ENCODE assay signal across 7 mouse cellular contexts in genomic region chr19:46055752-46056387, GRCm38 (mm10). TPM values are rescaled to one million over a fixed set of nuclear protein-coding genes. Genes with fewer than 3 reads are reported as not detected.
DNase-seq lines count a peak whose midpoint lies in the region; ATAC-seq lines count a peak whose summit lies in the region.

No protein-coding gene starts in this region.

- WGBS in lung, embryonic 16.5 days = 1% methylated on average over 11 of the region's 11 CpGs
- WGBS in embryonic facial prominence, embryonic 15.5 days = 1% methylated on average over 11 of the region's 11 CpGs
- whole genome bisulfite sequencing in midbrain, embryonic 14.5 days = under 1% methylated on average over 11 of the region's 11 CpGs

- peak overlapping the region; percentile 31 for H3K9ac ChIP-seq in lung, embryonic 16.5 days (ENCODE audit: low read length)
- peak overlapping the region; percentile 60; the same call in 1 of the 2 replicates for H3K9ac ChIP-seq in embryonic facial prominence, embryonic 15.5 days
- H3K9ac ChIP-seq in midbrain, embryonic 14.5 days (replicated peaks; ENCODE audit: low read length) = no peak overlapping the region

- ATAC-seq in lung, embryonic 16.5 days (ENCODE audit: low read depth) = peak; percentile 76
- ATAC-seq in embryonic facial prominence, embryonic 15.5 days (ENCODE audit: insufficient number of reproducible peaks, low FRiP score, low TSS enrichment, low read depth) = peak; percentile 83
- peak; percentile 76 for ATAC-seq in inflammation-experienced regulatory T-cells, adult 6 months
- ATAC-seq in midbrain, embryonic 14.5 days (ENCODE audit: low FRiP score, low TSS enrichment) = peak; percentile 85

- H3K27me3 ChIP-seq in lung, embryonic 16.5 days (ENCODE audit: control insufficient read depth, insufficient read depth, low read depth, low read length) = no peaks in the 10 kb centered on the region
- no peaks in the 10 kb centered on the region for H3K27me3 ChIP-seq in embryonic facial prominence, embryonic 15.5 days
- no peaks in the 10 kb centered on the region for H3K27me3 ChIP-seq in midbrain, embryonic 14.5 days (ENCODE audit: control insufficient read depth, insufficient read depth, low read length)

- H3K4me1 ChIP-seq in lung, embryonic 16.5 days (replicated peaks; ENCODE audit: control insufficient read depth, insufficient read depth, low read length) = peaks cover 7% of the 10 kb centered on the region
- peaks cover 13% of the 10 kb centered on the region for H3K4me1 ChIP-seq in embryonic facial prominence, embryonic 15.5 days
- H3K4me1 ChIP-seq in midbrain, embryonic 14.5 days (ENCODE audit: control insufficient read depth, insufficient read depth, low read length) = peaks cover 10% of the 10 kb centered on the region

- peak overlapping the region; percentile 16; the same call in 1 of the 2 replicates for H3K27ac ChIP-seq in lung, embryonic 16.5 days (ENCODE audit: low read length)
- peak overlapping the region; percentile 97 for H3K27ac ChIP-seq in embryonic facial prominence, embryonic 15.5 days (replicated peaks)
- H3K27ac ChIP-seq in midbrain, embryonic 14.5 days (replicated peaks; ENCODE audit: low read depth, low read length) = no peak overlapping the region

- no peak for DNase-seq in lung, postnatal 25 days (ENCODE audit: low spot score)
- no peak for DNase-seq in midbrain, embryonic 14.5 days
- no peak for DNase-seq in left cerebral cortex, adult 9 months (ENCODE audit: low spot score in 2 of 2)
- no peak for DNase-seq in gastrocnemius, postnatal 25 days

- peak overlapping the region; percentile 58 for H3K4me2 ChIP-seq in lung, embryonic 16.5 days (ENCODE audit: low read depth, low read length)
- H3K4me2 ChIP-seq in embryonic facial prominence, embryonic 15.5 days (replicated peaks) = peak overlapping the region; percentile 79
- H3K4me2 ChIP-seq in midbrain, embryonic 14.5 days (ENCODE audit: low read length) = peak overlapping the region; percentile 89

- peak overlapping the region; percentile 81 for H3K4me3 ChIP-seq in lung, embryonic 16.5 days (ENCODE audit: low read length)
- peak overlapping the region; percentile 66 for H3K4me3 ChIP-seq in embryonic facial prominence, embryonic 15.5 days (replicated peaks)
- peak overlapping the region; percentile 82 for H3K4me3 ChIP-seq in midbrain, embryonic 14.5 days (replicated peaks; ENCODE audit: low read depth, low read length)

- H3K36me3 ChIP-seq in lung, embryonic 16.5 days (ENCODE audit: control insufficient read depth, insufficient read depth, low read length) = no peaks in the 10 kb centered on the region
- H3K36me3 ChIP-seq in embryonic facial prominence, embryonic 15.5 days = 0 out of 2 replicates have a peak, but pooled peaks cover 2% of the 10 kb centered on the region
- H3K36me3 ChIP-seq in midbrain, embryonic 14.5 days (ENCODE audit: control insufficient read depth, insufficient read depth, low read length) = no peaks in the 10 kb centered on the region

- H3K9me3 ChIP-seq in lung, embryonic 16.5 days (ENCODE audit: control insufficient read depth, low read length) = no peaks in the 10 kb centered on the region
- no peaks in the 10 kb centered on the region for H3K9me3 ChIP-seq in embryonic facial prominence, embryonic 15.5 days (replicated peaks)
- no peaks in the 10 kb centered on the region for H3K9me3 ChIP-seq in midbrain, embryonic 14.5 days (ENCODE audit: control insufficient read depth, low read length)

RNA-seq across cellular contexts. Expression of gene Ldb1, which starts 10.9 kb away (rescaled TPM):
- 55.3 and 70.7 TPM in 2 replicates for polyA plus RNA-seq in lung, embryonic 16.5 days (2015; fragmentation: Nextera tagmentation; extraction: Ambion mirVana)
- 114 and 120 TPM in 2 replicates for polyA plus RNA-seq in embryonic facial prominence, embryonic 15.5 days (2015; fragmentation: Nextera tagmentation; extraction: Ambion mirVana)
- 10 to 100 TPM; 28.4 to 51.7 (median 49.6) TPM for polyA plus RNA-seq in inflammation-experienced regulatory T-cells, adult 6 months (2017; shearing (Covaris generic))
- 116 and 145 TPM in 2 replicates for polyA plus RNA-seq in midbrain, embryonic 14.5 days (2014; fragmentation: Nextera tagmentation; extraction: Ambion mirVana)
- 10 to 100 TPM; 15.5 to 16.5 TPM for total RNA-seq in gastrocnemius, postnatal 25 days (2021)

RNA-seq across cellular contexts. Expression of gene Pprc1, which starts 11.2 kb away (rescaled TPM):
- polyA plus RNA-seq in lung, embryonic 16.5 days (2015; fragmentation: Nextera tagmentation; extraction: Ambion mirVana) = 24.4 and 27.0 TPM in 2 replicates
- 37.0 and 38.3 TPM in 2 replicates for polyA plus RNA-seq in embryonic facial prominence, embryonic 15.5 days (2015; fragmentation: Nextera tagmentation; extraction: Ambion mirVana)
- 10 to 100 TPM; 10.4 to 20.5 (median 20.3) TPM for polyA plus RNA-seq in inflammation-experienced regulatory T-cells, adult 6 months (2017; shearing (Covaris generic))
- polyA plus RNA-seq in midbrain, embryonic 14.5 days (2014; fragmentation: Nextera tagmentation; extraction: Ambion mirVana) = 21.1 and 21.5 TPM in 2 replicates
- total RNA-seq in gastrocnemius, postnatal 25 days (2021) = 10 to 100 TPM; 12.5 to 13.7 TPM

RNA-seq across cellular contexts. Expression of gene Nolc1, which starts 19.8 kb away (rescaled TPM):
- 59.2 and 66.2 TPM in 2 replicates for polyA plus RNA-seq in lung, embryonic 16.5 days (2015; fragmentation: Nextera tagmentation; extraction: Ambion mirVana)
- polyA plus RNA-seq in embryonic facial prominence, embryonic 15.5 days (2015; fragmentation: Nextera tagmentation; extraction: Ambion mirVana) = 74.1 and 76.9 TPM in 2 replicates
- polyA plus RNA-seq in inflammation-experienced regulatory T-cells, adult 6 months (2017; shearing (Covaris generic)) = 10 to 100 TPM; 53.4 to 77.2 (median 65.0) TPM
- polyA plus RNA-seq in midbrain, embryonic 14.5 days (2014; fragmentation: Nextera tagmentation; extraction: Ambion mirVana) = 54.1 and 74.4 TPM in 2 replicates
- 10 to 100 TPM; 15.0 to 19.7 TPM for total RNA-seq in gastrocnemius, postnatal 25 days (2021)

RNA-seq across cellular contexts. Expression of gene Hps6, which starts 52.6 kb away (rescaled TPM):
- 10.2 and 11.1 TPM in 2 replicates for polyA plus RNA-seq in lung, embryonic 16.5 days (2015; fragmentation: Nextera tagmentation; extraction: Ambion mirVana)
- 8.7 and 10.1 TPM in 2 replicates for polyA plus RNA-seq in embryonic facial prominence, embryonic 15.5 days (2015; fragmentation: Nextera tagmentation; extraction: Ambion mirVana)
- 1 to 10 TPM; 1.3 to 3.1 (median 2.6) TPM for polyA plus RNA-seq in inflammation-experienced regulatory T-cells, adult 6 months (2017; shearing (Covaris generic))
- polyA plus RNA-seq in midbrain, embryonic 14.5 days (2014; fragmentation: Nextera tagmentation; extraction: Ambion mirVana) = 1.4 and 1.5 TPM in 2 replicates
- 1 to 10 TPM; 2.7 to 3.9 TPM for total RNA-seq in gastrocnemius, postnatal 25 days (2021)

RNA-seq across cellular contexts. Expression of gene Armh3, which starts 57.6 kb away (rescaled TPM):
- polyA plus RNA-seq in lung, embryonic 16.5 days (2015; fragmentation: Nextera tagmentation; extraction: Ambion mirVana) = 16.9 and 18.0 TPM in 2 replicates
- 16.6 and 20.5 TPM in 2 replicates for polyA plus RNA-seq in embryonic facial prominence, embryonic 15.5 days (2015; fragmentation: Nextera tagmentation; extraction: Ambion mirVana)
- 10 to 100 TPM in 1 of 3 experiments, 1 to 10 TPM in 2; 8.0 to 10.9 (median 9.5) TPM for polyA plus RNA-seq in inflammation-experienced regulatory T-cells, adult 6 months (2017; shearing (Covaris generic))
- polyA plus RNA-seq in midbrain, embryonic 14.5 days (2014; fragmentation: Nextera tagmentation; extraction: Ambion mirVana) = 18.6 and 21.8 TPM in 2 replicates
- 10 to 100 TPM; 10.2 TPM for total RNA-seq in gastrocnemius, postnatal 25 days (2021)
